Mouse (Mus musculus) stomach, postnatal 0 days (tissue): ENCODE results near the gene Robo2. TPM values are rescaled to one million over a fixed set of nuclear protein-coding genes. Genes with fewer than 3 reads are reported as not detected.

Experiments
- ATAC-seq: fragments of 200-750 bp; cut with Nextera tagmentation; 2 replicates; pipeline ENCODE4 v1.8.0; 2017; ENCODE audit not compliant: low FRiP score, low TSS enrichment
- DNase-seq: peaks from one replicate; pipeline ENCODE4 v3.0.0-alpha.2; 2016; ENCODE audit warnings: low spot score
- H3K27ac ChIP-seq: fragments of 300-500 bp; sonication (generic); replicated peaks from 2 replicates; pipeline ENCODE4 v1.5.1; 2014; ENCODE audit warnings: mild to moderate bottlenecking, control low read depth
- H3K27me3 ChIP-seq: fragments of 300-500 bp; sonication (generic); 2 replicates; pipeline ENCODE4 v1.6.1; 2014; ENCODE audit warnings: low read length; ENCODE audit not compliant: control insufficient read depth, insufficient read depth
- H3K36me3 ChIP-seq: fragments of 300-500 bp; sonication (generic); 2 replicates; pipeline ENCODE4 v1.6.1; 2014; ENCODE audit warnings: low read length, mixed read lengths; ENCODE audit not compliant: control insufficient read depth, insufficient read depth
- H3K4me1 ChIP-seq: fragments of 300-500 bp; sonication (generic); replicated peaks from 2 replicates; pipeline ENCODE4 v1.6.1; 2014; ENCODE audit warnings: antibody characterized with exemption; ENCODE audit not compliant: control insufficient read depth, insufficient read depth
- H3K4me2 ChIP-seq: fragments of 300-500 bp; sonication (generic); replicated peaks from 2 replicates; pipeline ENCODE4 v1.6.1; 2014; ENCODE audit warnings: low read depth, mild to moderate bottlenecking, control low read depth, moderate library complexity
- H3K4me3 ChIP-seq: fragments of 300-500 bp; sonication (generic); 2 replicates; pipeline ENCODE4 v1.5.1; 2014; ENCODE audit warnings: low read depth, low read length, control low read depth
- H3K9ac ChIP-seq: fragments of 300-500 bp; sonication (generic); 2 replicates; pipeline ENCODE4 v1.6.1; 2014; ENCODE audit warnings: mild to moderate bottlenecking, low read length, control low read depth, mixed read lengths
- H3K9me3 ChIP-seq: fragments of 300-500 bp; sonication (generic); 2 replicates; pipeline ENCODE4 v1.6.1; 2016; ENCODE audit warnings: low read length; ENCODE audit not compliant: control insufficient read depth
- CTCF ChIP-seq: IDR thresholded peaks from 2 replicates; pipeline ENCODE4 v1.5.1; 2016; ENCODE audit warnings: antibody characterized with exemption, low read depth, mild to moderate bottlenecking, moderate library complexity
- EP300 ChIP-seq: optimal IDR thresholded peaks from 2 replicates; pipeline ENCODE3; 2016; ENCODE audit warnings: antibody characterized with exemption
- WGBS: fragments of 180-500 bp; shearing (Covaris S2); extraction: QIAGEN DNeasy Blood & Tissue Kit; methylation state at CpG from one replicate; pipeline ENCODE4 v1.1.7; 2014; 5-methylcytosine and 5-hydroxymethylcytosine counted together
- polyA plus RNA-seq: library from polyadenylated mRNA; unstranded; fragments of >200 nt; fragmentation: Nextera tagmentation; extraction: Ambion mirVana; gene quantifications from 2 replicates; pipeline ENCODE4 v1.2.1, GENCODE M21; 2015

Gene Robo2
- polyA plus RNA-seq, 1 experiment from 2014 or later = 7.1 TPM

GRCm38 (mm10) chr16:74061951-74062350, 349.7 kb downstream of the Robo2 start:
- Histone ChIP-seq H3K4me2 (no peak overlapping the region), H3K27ac (no peak overlapping the region), H3K27me3 (no peaks in the 10 kb centered on the region), H3K9me3 (no peaks in the 10 kb centered on the region), H3K36me3 (no peaks in the 10 kb centered on the region), H3K4me3 (no peak overlapping the region), H3K4me1 (no peaks in the 10 kb centered on the region), H3K9ac (no peak overlapping the region)
- no peak for DNase-seq
- TF ChIP-seq EP300 = no peak
- no peak for TF ChIP-seq CTCF
- no peak for ATAC-seq

- no peaks in the 10 kb centered on the region for H3K9me3 ChIP-seq
- no peaks in the 10 kb centered on the region for H3K4me1 ChIP-seq
- H3K9ac ChIP-seq = no peak overlapping the region
- ATAC-seq = no peak
- no peak overlapping the region for H3K27ac ChIP-seq
- no peak overlapping the region for H3K4me3 ChIP-seq
- no peak overlapping the region for H3K4me2 ChIP-seq
- DNase-seq = no peak
- H3K36me3 ChIP-seq = no peaks in the 10 kb centered on the region
- no peaks in the 10 kb centered on the region for H3K27me3 ChIP-seq
- TF ChIP-seq CTCF = no peak
- no peak for TF ChIP-seq EP300
These were observed 350.1 kb downstream of the Robo2 start for GRCm38 (mm10) chr16:74061479-74061878.

DNA sequence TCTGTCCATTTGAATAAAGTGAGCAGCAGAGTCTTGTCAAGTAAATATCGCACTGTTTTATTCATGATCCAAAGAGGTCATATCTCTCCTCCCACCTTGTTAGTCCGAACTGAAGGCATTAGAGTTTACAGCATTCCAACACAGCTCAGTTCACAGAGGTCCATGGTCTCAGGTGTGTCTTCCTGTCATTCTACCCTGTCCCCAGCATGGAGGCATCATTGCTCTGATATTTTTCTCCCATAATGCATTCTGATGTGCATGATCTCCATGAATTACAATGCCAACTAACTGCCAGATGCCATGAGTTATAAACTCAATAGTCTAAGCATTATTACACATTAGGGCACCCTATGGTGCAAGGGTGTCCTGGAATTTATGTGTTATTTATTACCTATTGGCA, 354.7 kb downstream of the Robo2 start:
- TF ChIP-seq EP300 (no peak), CTCF (no peak)
- no peak overlapping the region for H3K4me3 ChIP-seq
- no peak overlapping the region for H3K27ac ChIP-seq
- ATAC-seq (no peak), DNase-seq (no peak)
- H3K9ac ChIP-seq = no peak overlapping the region
- no peaks in the 10 kb centered on the region for H3K9me3 ChIP-seq
- H3K4me2 ChIP-seq = no peak overlapping the region
- no peaks in the 10 kb centered on the region for H3K4me1 ChIP-seq
- H3K27me3 ChIP-seq = no peaks in the 10 kb centered on the region
- WGBS = 75% methylated on average over 2 of the region's 2 CpGs
- H3K36me3 ChIP-seq = no peaks in the 10 kb centered on the region

DNA sequence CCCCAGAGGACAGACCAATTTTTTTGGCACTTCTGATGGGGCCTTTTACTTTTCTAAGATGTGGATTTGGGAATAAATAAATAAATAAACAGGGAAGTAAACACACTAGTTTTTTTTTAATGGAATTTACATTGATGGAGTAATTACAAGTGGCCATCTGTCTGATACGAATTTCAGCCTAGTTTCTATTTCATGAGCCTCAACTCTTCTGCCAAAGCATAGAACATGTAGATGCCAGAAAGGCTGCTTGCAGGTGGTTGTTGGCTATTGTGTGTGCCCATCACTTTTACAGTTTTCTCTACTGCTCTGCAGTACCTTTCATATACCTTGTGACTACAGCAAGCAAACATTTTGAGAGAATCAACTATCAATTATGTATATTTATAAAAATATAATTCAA, 355.4 kb downstream of the Robo2 start:
- 65% methylated on average over 1 of the region's 1 CpGs for WGBS
- no peaks in the 10 kb centered on the region for H3K9me3 ChIP-seq
- H3K9ac ChIP-seq = no peak overlapping the region
- no peak overlapping the region for H3K4me3 ChIP-seq
- no peaks in the 10 kb centered on the region for H3K27me3 ChIP-seq
- ATAC-seq = no peak
- H3K36me3 ChIP-seq = no peaks in the 10 kb centered on the region
- no peak overlapping the region for H3K27ac ChIP-seq
- no peak for DNase-seq
- H3K4me1 ChIP-seq = no peaks in the 10 kb centered on the region
- H3K4me2 ChIP-seq = no peak overlapping the region
- TF ChIP-seq CTCF (no peak), EP300 (no peak)

GRCm38 (mm10) chr16:74055061-74055751, 356.4 kb downstream of the Robo2 start:
- Histone ChIP-seq H3K9me3 (no peaks in the 10 kb centered on the region), H3K4me2 (0 out of 2 replicates have a peak overlapping the region, but pooled peaks have one; percentile 15), H3K4me3 (no peak overlapping the region), H3K27ac (no peak overlapping the region), H3K9ac (no peak overlapping the region), H3K4me1 (no peaks in the 10 kb centered on the region), H3K36me3 (no peaks in the 10 kb centered on the region), H3K27me3 (no peaks in the 10 kb centered on the region)
- DNase-seq (no peak), ATAC-seq (no peak)
- WGBS = 38% methylated on average over 10 of the region's 10 CpGs
- TF ChIP-seq CTCF = no peak
- no peak for TF ChIP-seq EP300

DNA sequence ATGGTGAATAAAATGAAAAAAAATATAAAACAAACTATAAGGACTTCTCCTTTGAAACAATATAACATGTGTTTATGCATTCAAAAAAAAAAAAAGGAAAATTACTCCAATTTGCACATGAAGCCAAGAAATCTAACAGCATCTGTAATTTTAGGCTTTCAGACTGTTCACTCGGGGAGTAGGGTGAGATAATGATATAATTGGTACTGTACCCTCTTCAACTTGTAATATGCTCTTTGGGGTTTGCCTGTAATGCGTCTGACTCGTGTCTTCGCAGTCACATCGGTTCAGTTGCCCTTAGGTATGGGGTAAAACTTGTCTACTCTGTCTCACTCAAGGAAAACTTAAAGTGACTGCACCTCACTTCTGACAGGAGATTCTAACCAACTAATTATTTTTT, 362.2 kb downstream of the Robo2 start:
- no peak for TF ChIP-seq EP300
- no peak for TF ChIP-seq CTCF
- Histone ChIP-seq H3K4me1 (no peaks in the 10 kb centered on the region), H3K9ac (no peak overlapping the region), H3K27me3 (no peaks in the 10 kb centered on the region), H3K9me3 (no peaks in the 10 kb centered on the region), H3K27ac (no peak overlapping the region), H3K4me2 (no peak overlapping the region), H3K4me3 (no peak overlapping the region), H3K36me3 (no peaks in the 10 kb centered on the region)
- 85% methylated on average over 5 of the region's 5 CpGs for WGBS
- no peak for DNase-seq
- no peak for ATAC-seq
